In the genomic region with DNA sequence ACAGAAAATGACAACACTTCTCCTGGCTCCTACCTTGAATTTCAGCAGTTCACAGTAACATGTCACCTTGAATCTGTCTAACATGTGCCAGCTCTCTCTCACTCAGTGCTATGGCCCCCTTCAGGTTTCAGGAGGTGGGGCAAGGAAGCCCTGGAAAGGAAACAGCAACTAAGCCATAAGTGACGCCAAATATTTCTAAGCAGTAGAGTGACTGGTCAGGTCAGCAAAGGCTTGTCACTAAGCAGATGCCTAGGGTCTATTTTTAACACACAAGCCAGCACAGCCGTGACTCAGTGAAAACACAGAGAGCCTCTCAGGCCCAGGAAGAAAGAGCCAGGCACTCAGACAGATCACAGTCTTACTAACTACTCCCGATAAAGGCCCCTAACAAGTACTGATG, we compare ENCODE assay signal across 9 mouse cellular contexts. TPM values are rescaled to one million over a fixed set of nuclear protein-coding genes. Genes with fewer than 3 reads are reported as not detected.
DNase-seq lines count a peak whose midpoint lies in the region; ATAC-seq and TF ChIP-seq lines count a peak whose summit lies in the region.
"Had no signal": no experiment of that assay in that cellular context is flagged by ENCODE, and none has a peak within 500 bp of the region (broad histone marks: within the 10 kb centered on the region; RNA-seq: fewer than 3 reads in every experiment).

No protein-coding gene starts in this region.

- no peak for ATAC-seq in forebrain, postnatal 0 days
- ATAC-seq in forebrain, embryonic 12.5 days (ENCODE audit: low FRiP score) = no peak
- ATAC-seq in granulocyte monocyte progenitor cell, adult 5-6 weeks (replicated peaks; ENCODE audit: poor library complexity, severe bottlenecking) = peak; percentile 58
- ATAC-seq in liver, embryonic 15.5 days (ENCODE audit: insufficient read depth) = peak; percentile 56
- no peak for ATAC-seq in midbrain, embryonic 13.5 days

- DNase-seq in forebrain, postnatal 0 days = no peak
- DNase-seq in NIH3T3 (ENCODE audit: low read depth) = peak; percentile 44
- no peak for DNase-seq in cerebellum, adult 18-20 months
- no peak for DNase-seq in layer of hippocampus, adult 11-12 months (ENCODE audit: low spot score)

- no peak overlapping the region for H3K4me3 ChIP-seq in forebrain, postnatal 0 days (ENCODE audit: low read depth, low read length)
- H3K4me3 ChIP-seq in forebrain, embryonic 12.5 days (replicated peaks) = no peak overlapping the region
- no peak overlapping the region for H3K4me3 ChIP-seq in liver, embryonic 15.5 days (replicated peaks)
- no peak overlapping the region for H3K4me3 ChIP-seq in midbrain, embryonic 13.5 days (replicated peaks)
- H3K4me3 ChIP-seq: limb, embryonic 15.5 days had no signal

- no peaks in the 10 kb centered on the region for H3K9me3 ChIP-seq in forebrain, postnatal 0 days (ENCODE audit: low read length)
- no peaks in the 10 kb centered on the region for H3K9me3 ChIP-seq in forebrain, embryonic 12.5 days
- H3K9me3 ChIP-seq in liver, embryonic 15.5 days (replicated peaks) = no peaks in the 10 kb centered on the region
- no peaks in the 10 kb centered on the region for H3K9me3 ChIP-seq in midbrain, embryonic 13.5 days
- H3K9me3 ChIP-seq: limb, embryonic 15.5 days had no signal

- 83% methylated on average over 3 of the region's 3 CpGs for WGBS in forebrain, postnatal 0 days
- WGBS in forebrain, embryonic 12.5 days = 84% methylated on average over 3 of the region's 3 CpGs
- WGBS in liver, embryonic 15.5 days (ENCODE audit: insufficient replicate concordance) = 23% methylated on average over 3 of the region's 3 CpGs
- 86% methylated on average over 3 of the region's 3 CpGs for WGBS in midbrain, embryonic 13.5 days

- no peaks in the 10 kb centered on the region for H3K4me1 ChIP-seq in forebrain, postnatal 0 days (ENCODE audit: insufficient read depth)
- H3K4me1 ChIP-seq in forebrain, embryonic 12.5 days = peaks cover 3% of the 10 kb centered on the region
- peaks cover 42% of the 10 kb centered on the region for H3K4me1 ChIP-seq in liver, embryonic 15.5 days (replicated peaks)
- peaks cover 1% of the 10 kb centered on the region; the same call in 1 of the 2 replicates for H3K4me1 ChIP-seq in midbrain, embryonic 13.5 days (replicated peaks)
- H3K4me1 ChIP-seq: limb, embryonic 15.5 days had no signal

- H3K4me2 ChIP-seq in forebrain, postnatal 0 days (ENCODE audit: low read depth) = no peak overlapping the region
- H3K4me2 ChIP-seq in forebrain, embryonic 12.5 days = no peak overlapping the region
- peak overlapping the region; percentile 11 for H3K4me2 ChIP-seq in liver, embryonic 15.5 days
- no peak overlapping the region for H3K4me2 ChIP-seq in midbrain, embryonic 13.5 days (replicated peaks)
- H3K4me2 ChIP-seq: limb, embryonic 15.5 days had no signal

- peaks cover 10% of the 10 kb centered on the region; the same call in 1 of the 2 replicates for H3K36me3 ChIP-seq in forebrain, postnatal 0 days (ENCODE audit: insufficient read depth)
- H3K36me3 ChIP-seq in forebrain, embryonic 12.5 days (replicated peaks) = 0 out of 2 replicates have a peak, but pooled peaks cover 11% of the 10 kb centered on the region
- peaks cover 16% of the 10 kb centered on the region for H3K36me3 ChIP-seq in liver, embryonic 15.5 days (replicated peaks)
- H3K36me3 ChIP-seq in midbrain, embryonic 13.5 days = peaks cover 3% of the 10 kb centered on the region; the same call in 1 of the 2 replicates

- peak; percentile 8; the same call in 1 of the 2 replicates for TF ChIP-seq CTCF in forebrain, postnatal 0 days (IDR thresholded peaks at IDR 0.05; ENCODE audit: low read depth)

- no peaks in the 10 kb centered on the region for H3K27me3 ChIP-seq in forebrain, postnatal 0 days (ENCODE audit: insufficient read depth, low read length)
- no peaks in the 10 kb centered on the region for H3K27me3 ChIP-seq in forebrain, embryonic 12.5 days
- no peaks in the 10 kb centered on the region for H3K27me3 ChIP-seq in liver, embryonic 15.5 days
- H3K27me3 ChIP-seq in midbrain, embryonic 13.5 days = no peaks in the 10 kb centered on the region
- H3K27me3 ChIP-seq: limb, embryonic 15.5 days had no signal

- no peak overlapping the region for H3K9ac ChIP-seq in forebrain, postnatal 0 days
- H3K9ac ChIP-seq in forebrain, embryonic 12.5 days = no peak overlapping the region
- 0 out of 2 replicates have a peak overlapping the region, but pooled peaks have one; percentile 1 for H3K9ac ChIP-seq in liver, embryonic 15.5 days
- no peak overlapping the region for H3K9ac ChIP-seq in midbrain, embryonic 13.5 days (replicated peaks)
- H3K9ac ChIP-seq: limb, embryonic 15.5 days had no signal

- no peak overlapping the region for H3K27ac ChIP-seq in forebrain, postnatal 0 days (ENCODE audit: low read depth, low read length)
- no peak overlapping the region for H3K27ac ChIP-seq in forebrain, embryonic 12.5 days
- peak overlapping the region; percentile 75 for H3K27ac ChIP-seq in liver, embryonic 15.5 days (replicated peaks)
- no peak overlapping the region for H3K27ac ChIP-seq in midbrain, embryonic 13.5 days
- H3K27ac ChIP-seq: limb, embryonic 15.5 days had no signal

RNA-seq across cellular contexts. Expression of gene Fyco1, which starts 6.6 kb away (rescaled TPM):
- 11.1 and 17.8 TPM in 2 replicates for total RNA-seq in forebrain, postnatal 0 days (2014; rRNA removed)
- polyA plus RNA-seq in forebrain, postnatal 0 days (2015; fragmentation: Nextera tagmentation; extraction: Ambion mirVana) = 2.7 and 7.6 TPM in 2 replicates
- polyA plus RNA-seq in forebrain, embryonic 12.5 days (2016; fragmentation: Nextera tagmentation; extraction: Ambion mirVana) = 9.9 and 10.5 TPM in 2 replicates
- total RNA-seq in granulocyte monocyte progenitor cell, adult 5-6 weeks (2014; fragmentation: Nextera tagmentation) = 19.1 and 28.6 TPM in 2 replicates
- 10.7 and 15.1 TPM in 2 replicates for total RNA-seq in granulocyte monocyte progenitor cell, adult 5-6 weeks (2017)
- 3.8 and 4.0 TPM in 2 replicates for polyA plus RNA-seq in liver, embryonic 15.5 days (2015; fragmentation: Nextera tagmentation; extraction: Ambion mirVana)
- 11.1 and 13.3 TPM in 2 replicates for polyA plus RNA-seq in midbrain, embryonic 13.5 days (2015; fragmentation: Nextera tagmentation; extraction: Ambion mirVana)

RNA-seq across cellular contexts. Expression of gene Xcr1, which starts 16.7 kb away (rescaled TPM):
- total RNA-seq in forebrain, postnatal 0 days (2014; rRNA removed) = not detected in 2 replicates
- polyA plus RNA-seq in forebrain, postnatal 0 days (2015; fragmentation: Nextera tagmentation; extraction: Ambion mirVana) = 0.06 and 0.14 TPM in 2 replicates
- polyA plus RNA-seq in forebrain, embryonic 12.5 days (2016; fragmentation: Nextera tagmentation; extraction: Ambion mirVana) = 0.05 TPM in 1 of 2 replicates, not detected in the other
- total RNA-seq in granulocyte monocyte progenitor cell, adult 5-6 weeks (2014; fragmentation: Nextera tagmentation) = not detected in 2 replicates
- total RNA-seq in granulocyte monocyte progenitor cell, adult 5-6 weeks (2017) = 0.13 TPM in 1 of 2 replicates, not detected in the other
- polyA plus RNA-seq in liver, embryonic 15.5 days (2015; fragmentation: Nextera tagmentation; extraction: Ambion mirVana) = 0.03 TPM in 1 of 2 replicates, not detected in the other
- 0.10 and 0.11 TPM in 2 replicates for polyA plus RNA-seq in midbrain, embryonic 13.5 days (2015; fragmentation: Nextera tagmentation; extraction: Ambion mirVana)

RNA-seq across cellular contexts. Expression of gene Cxcr6, which starts 38.8 kb away (rescaled TPM):
- total RNA-seq in forebrain, postnatal 0 days (2014; rRNA removed) = not detected in 2 replicates
- polyA plus RNA-seq in forebrain, postnatal 0 days (2015; fragmentation: Nextera tagmentation; extraction: Ambion mirVana) = not detected in 2 replicates
- polyA plus RNA-seq in forebrain, embryonic 12.5 days (2016; fragmentation: Nextera tagmentation; extraction: Ambion mirVana) = 0.13 and 0.21 TPM in 2 replicates
- not detected in 2 replicates for total RNA-seq in granulocyte monocyte progenitor cell, adult 5-6 weeks (2014; fragmentation: Nextera tagmentation)
- total RNA-seq in granulocyte monocyte progenitor cell, adult 5-6 weeks (2017) = not detected in 2 replicates
- polyA plus RNA-seq in liver, embryonic 15.5 days (2015; fragmentation: Nextera tagmentation; extraction: Ambion mirVana) = 0.08 and 0.22 TPM in 2 replicates
- polyA plus RNA-seq in midbrain, embryonic 13.5 days (2015; fragmentation: Nextera tagmentation; extraction: Ambion mirVana) = 0.21 and 0.22 TPM in 2 replicates

Comparison
In these comparisons a context has a peak if more than half of its experiments do, and no peak if none do; other contexts are left out.
1. ATAC-seq: peak in granulocyte monocyte progenitor cell, adult 5-6 weeks (single experiment) and liver, embryonic 15.5 days (single experiment); none in forebrain, postnatal 0 days (single experiment), forebrain, embryonic 12.5 days (single experiment) and midbrain, embryonic 13.5 days (single experiment).